Mouse (Mus musculus) forebrain, postnatal 0 days (tissue): ENCODE data around the gene Slc5a2. TPM values are rescaled to one million over a fixed set of nuclear protein-coding genes. Genes with fewer than 3 reads are reported as not detected.

ENCODE experiments used
- ATAC-seq: fragments of 200-750 bp; cut with Nextera tagmentation; 2 replicates; pipeline ENCODE4 v1.8.0; 2017; ENCODE audit warnings: mild to moderate bottlenecking, moderate library complexity
- DNase-seq: peaks from one replicate; pipeline ENCODE4 v3.0.0-alpha.2; 2015
- H3K27ac ChIP-seq: fragments of 300-500 bp; sonication (generic); 2 replicates; pipeline ENCODE4 v1.5.1; 2014; ENCODE audit warnings: low read depth, mild to moderate bottlenecking, antibody characterized with exemption, low read length, moderate library complexity, mixed read lengths
- H3K27me3 ChIP-seq: fragments of 300-500 bp; sonication (generic); 2 replicates; pipeline ENCODE4 v1.6.1; 2014; ENCODE audit warnings: mild to moderate bottlenecking, low read length, mixed read lengths; ENCODE audit not compliant: insufficient read depth
- H3K36me3 ChIP-seq: fragments of 300-500 bp; sonication (generic); 2 replicates; pipeline ENCODE4 v1.6.1; 2014; ENCODE audit warnings: mild to moderate bottlenecking, moderate library complexity; ENCODE audit not compliant: insufficient read depth
- H3K4me1 ChIP-seq: fragments of 300-500 bp; sonication (generic); 2 replicates; pipeline ENCODE4 v1.6.1; 2014; ENCODE audit warnings: antibody characterized with exemption; ENCODE audit not compliant: insufficient read depth
- H3K4me2 ChIP-seq: fragments of 300-500 bp; sonication (generic); 2 replicates; pipeline ENCODE4 v1.6.1; 2014; ENCODE audit warnings: low read depth, mild to moderate bottlenecking, moderate library complexity
- H3K4me3 ChIP-seq: fragments of 300-500 bp; sonication (generic); 2 replicates; pipeline ENCODE4 v1.5.1; 2014; ENCODE audit warnings: low read depth, low read length, mixed read lengths
- H3K9ac ChIP-seq: fragments of 300-500 bp; sonication (generic); 2 replicates; pipeline ENCODE4 v1.6.1; 2014; ENCODE audit warnings: mild to moderate bottlenecking
- H3K9me3 ChIP-seq: fragments of 300-500 bp; sonication (generic); 2 replicates; pipeline ENCODE4 v1.6.1; 2016; ENCODE audit warnings: low read length
- CTCF ChIP-seq: sonication (generic); IDR thresholded peaks from 2 replicates; pipeline ENCODE4 v1.5.1; 2016; ENCODE audit warnings: antibody characterized with exemption, control low read depth, low read depth
- WGBS: fragments of 180-500 bp; shearing (Covaris S2); extraction: QIAGEN DNeasy Blood & Tissue Kit; methylation state at CpG from one replicate; pipeline ENCODE4 v1.1.7; 2014; 5-methylcytosine and 5-hydroxymethylcytosine counted together
- microRNA-seq, 2 experiments: library from miRNA; unstranded; fragments of <30 nt; microRNA quantifications; one replicate each; pipeline ENCODE4; 2016
- polyA plus RNA-seq: library from polyadenylated mRNA; unstranded; fragments of >200 nt; fragmentation: Nextera tagmentation; extraction: Ambion mirVana; gene quantifications from 2 replicates; pipeline ENCODE4 v1.2.1, GENCODE M21; 2015
- total RNA-seq: library from RNA; depleted of rRNA; stranded (reverse); fragments of >200 nt; gene quantifications from 2 replicates; pipeline ENCODE4 v1.2.3, GENCODE M21; 2014; rRNA removed

Gene Slc5a2
- total and polyA plus RNA-seq, 2 experiments from 2014 or later = 0.10 TPM; not detected in 1

DNA sequence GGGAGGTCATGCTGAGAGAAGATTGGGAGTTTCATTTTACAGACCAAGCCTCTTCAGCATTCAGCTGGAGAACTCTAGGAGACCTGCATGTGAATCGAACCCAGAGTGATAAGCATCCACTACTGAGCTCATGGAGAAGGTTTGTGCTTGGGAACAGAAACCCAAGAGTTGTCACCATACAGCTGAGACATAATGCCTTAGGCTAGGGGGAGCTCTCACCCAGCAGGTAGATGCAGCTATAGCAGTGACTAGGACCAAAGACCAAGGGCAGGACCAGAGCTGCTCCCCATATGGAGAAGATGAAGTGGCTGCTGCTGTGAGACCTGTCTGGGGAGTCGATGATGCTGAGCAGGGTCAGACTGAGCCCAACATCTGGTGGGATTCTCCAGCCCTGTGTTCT, 48.1 kb downstream of the Slc5a2 start:
- no peak for TF ChIP-seq CTCF
- WGBS = 91% methylated on average over 2 of the region's 2 CpGs
- ATAC-seq = no peak
- no peaks in the 10 kb centered on the region for H3K9me3 ChIP-seq
- H3K27ac ChIP-seq = no peak overlapping the region
- no peaks in the 10 kb centered on the region for H3K27me3 ChIP-seq
- H3K36me3 ChIP-seq = no peaks in the 10 kb centered on the region
- no peak overlapping the region for H3K4me2 ChIP-seq
- H3K4me1 ChIP-seq = peaks cover 12% of the 10 kb centered on the region; the same call in 1 of the 2 replicates
- DNase-seq = no peak
- H3K9ac ChIP-seq = no peak overlapping the region
- H3K4me3 ChIP-seq = no peak overlapping the region

DNA sequence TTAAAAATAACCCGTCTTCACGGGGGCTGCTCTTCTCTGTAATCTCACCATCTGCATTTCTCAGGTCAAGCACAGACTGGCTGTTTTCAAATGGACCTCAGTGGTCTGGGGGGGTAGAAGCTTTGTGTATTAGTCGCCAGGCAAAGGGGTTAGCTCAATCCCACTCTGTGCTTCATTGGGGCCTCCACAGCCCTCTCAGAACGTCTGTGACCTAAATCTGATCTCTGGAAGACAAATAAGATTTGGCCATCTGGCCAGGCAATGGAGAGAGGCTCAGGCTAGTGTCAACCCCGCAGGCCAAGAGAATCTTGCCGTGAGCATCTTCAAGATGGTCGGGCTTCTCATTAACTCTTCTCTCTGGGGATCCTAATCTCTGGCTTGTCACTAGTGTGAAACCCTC, 49.0 kb downstream of the Slc5a2 start:
- no peak overlapping the region for H3K4me2 ChIP-seq
- no peak for TF ChIP-seq CTCF
- H3K27me3 ChIP-seq = no peaks in the 10 kb centered on the region
- no peak for DNase-seq
- H3K4me1 ChIP-seq = peaks cover 12% of the 10 kb centered on the region; the same call in 1 of the 2 replicates
- H3K9me3 ChIP-seq = no peaks in the 10 kb centered on the region
- H3K27ac ChIP-seq = no peak overlapping the region
- no peak overlapping the region for H3K4me3 ChIP-seq
- 84% methylated on average over 7 of the region's 7 CpGs for WGBS
- H3K9ac ChIP-seq = no peak overlapping the region
- no peak for ATAC-seq
- no peaks in the 10 kb centered on the region for H3K36me3 ChIP-seq

DNA sequence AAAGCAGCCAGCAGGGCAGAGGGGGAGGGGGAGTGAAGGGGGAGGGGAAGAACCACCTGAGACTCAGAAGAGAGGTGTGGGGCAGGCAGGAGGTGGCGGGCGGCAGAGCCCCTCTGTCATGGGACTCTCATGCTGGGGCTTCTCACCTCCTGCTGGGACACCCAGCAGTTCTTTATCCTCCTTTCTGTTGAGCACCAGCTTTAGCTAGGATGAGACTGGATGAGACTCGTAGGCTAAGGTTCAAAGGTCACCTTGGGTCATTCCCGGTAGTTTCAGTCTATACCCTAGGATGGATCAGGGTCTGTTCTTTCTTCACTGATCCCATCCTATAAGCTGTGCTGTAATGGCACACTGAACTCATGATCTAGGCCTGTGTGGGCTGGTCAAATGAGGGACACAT, 51.6 kb downstream of the Slc5a2 start:
- H3K4me3 ChIP-seq = no peak overlapping the region
- no peaks in the 10 kb centered on the region for H3K27me3 ChIP-seq
- WGBS = 50% methylated on average over 4 of the region's 4 CpGs
- no peak for TF ChIP-seq CTCF
- no peaks in the 10 kb centered on the region for H3K36me3 ChIP-seq
- no peak overlapping the region for H3K4me2 ChIP-seq
- no peak for ATAC-seq
- no peaks in the 10 kb centered on the region for H3K9me3 ChIP-seq
- no peaks in the 10 kb centered on the region for H3K4me1 ChIP-seq
- no peak overlapping the region for H3K27ac ChIP-seq
- H3K9ac ChIP-seq = no peak overlapping the region
- DNase-seq = no peak

DNA sequence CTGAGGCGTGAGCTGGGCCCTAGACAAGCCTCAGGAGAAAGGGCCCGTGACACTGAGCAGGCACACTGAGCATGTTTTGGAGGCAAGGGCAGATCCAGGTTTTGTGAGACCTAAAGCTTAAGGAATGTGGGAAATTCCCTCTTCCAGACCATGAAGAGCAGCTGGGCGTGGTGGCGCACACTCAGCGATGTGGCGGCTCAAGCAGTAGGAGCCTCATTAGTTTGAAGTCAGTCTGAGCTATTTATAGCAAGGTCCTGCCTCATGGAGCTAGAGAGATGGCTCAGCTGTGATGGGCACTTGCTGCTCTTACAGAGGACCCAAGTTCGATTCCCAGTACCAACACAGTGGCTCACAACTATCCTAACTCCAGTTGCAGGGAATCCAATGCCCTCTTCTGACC, 53.7 kb downstream of the Slc5a2 start:
- Histone ChIP-seq H3K9me3 (no peaks in the 10 kb centered on the region), H3K36me3 (no peaks in the 10 kb centered on the region), H3K4me3 (no peak overlapping the region), H3K4me1 (no peaks in the 10 kb centered on the region), H3K27ac (no peak overlapping the region), H3K27me3 (no peaks in the 10 kb centered on the region), H3K4me2 (no peak overlapping the region), H3K9ac (no peak overlapping the region)
- DNase-seq = no peak
- 93% methylated on average over 7 of the region's 7 CpGs for WGBS
- ATAC-seq = no peak
- TF ChIP-seq CTCF = no peak

DNA sequence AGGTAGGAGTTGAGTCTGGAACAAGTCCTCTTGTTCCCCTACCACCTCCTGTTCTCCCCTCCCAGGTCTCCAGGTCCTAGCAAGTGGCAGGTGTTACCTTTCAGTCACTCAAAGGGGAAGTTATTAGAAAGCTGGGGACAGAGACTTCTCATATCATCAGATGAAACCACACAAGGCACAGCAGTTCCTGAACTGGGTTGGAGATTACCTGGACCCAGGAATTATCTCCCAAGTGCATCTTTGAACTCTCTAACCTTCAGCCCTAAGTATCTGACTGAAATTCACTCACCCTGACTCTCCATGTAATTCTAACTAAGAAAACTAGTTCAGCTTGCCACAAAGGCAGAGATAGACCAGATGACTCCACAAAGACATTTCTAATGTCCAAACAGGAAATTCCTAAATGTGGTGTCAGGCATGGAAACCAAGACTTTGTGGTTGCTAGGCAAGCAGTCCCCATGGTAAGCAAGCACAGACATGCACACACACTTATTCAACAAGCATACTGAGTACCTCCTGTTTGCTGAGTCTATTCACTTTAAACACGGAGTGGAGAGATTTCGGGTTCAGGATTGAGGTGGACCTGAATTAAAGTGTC, 54.9 kb downstream of the Slc5a2 start:
- WGBS = 75% methylated on average over 2 of the region's 2 CpGs
- no peak for TF ChIP-seq CTCF
- DNase-seq (no peak), ATAC-seq (no peak)
- Histone ChIP-seq H3K9ac (no peak overlapping the region), H3K4me2 (no peak overlapping the region), H3K4me1 (no peaks in the 10 kb centered on the region), H3K4me3 (no peak overlapping the region), H3K27ac (no peak overlapping the region), H3K9me3 (no peaks in the 10 kb centered on the region), H3K36me3 (no peaks in the 10 kb centered on the region), H3K27me3 (no peaks in the 10 kb centered on the region)

DNA sequence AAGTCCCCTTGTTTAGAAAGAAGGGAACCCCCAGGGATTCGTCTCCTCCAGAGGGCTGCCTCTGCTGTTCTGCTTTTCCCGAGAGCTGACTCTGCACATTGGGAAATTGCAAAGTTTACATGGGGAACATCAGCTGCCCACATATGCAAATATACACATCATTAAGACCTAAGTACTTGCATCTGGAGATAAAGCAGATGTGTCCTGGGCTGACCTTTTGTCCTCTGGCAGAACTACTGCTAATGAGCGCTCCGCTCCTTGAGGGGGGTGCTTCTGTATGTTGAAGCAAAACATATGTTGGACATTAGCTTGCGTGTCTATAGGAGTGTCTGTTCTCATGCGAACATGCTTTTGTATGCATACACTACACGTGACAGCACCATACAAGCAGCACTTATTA, 55.8 kb downstream of the Slc5a2 start:
- WGBS = 71% methylated on average over 7 of the region's 7 CpGs
- DNase-seq (no peak), ATAC-seq (no peak)

More for the DNA sequence above, 55.8 kb downstream of the Slc5a2 start:
- Histone ChIP-seq H3K27ac (no peak overlapping the region), H3K9me3 (no peaks in the 10 kb centered on the region), H3K9ac (no peak overlapping the region), H3K4me3 (no peak overlapping the region), H3K36me3 (no peaks in the 10 kb centered on the region), H3K27me3 (no peaks in the 10 kb centered on the region), H3K4me2 (no peak overlapping the region), H3K4me1 (no peaks in the 10 kb centered on the region)
- no peak for TF ChIP-seq CTCF

Small RNA genes within 50 kb of the gene (microRNA-seq; reads per million reads assigned to microRNA genes)
- 0.77 to 0.98 reads per million in 2 experiments for gene Mir3103

Other genes with a start within 250 kb of the Slc5a2 start
- 1.4 and 1.7 TPM in 2 replicates for gene Itgam, start 203.0 kb upstream of the Slc5a2 start, total RNA-seq
- gene Itgam, start 203.0 kb upstream of the Slc5a2 start, polyA plus RNA-seq = 0.39 and 0.92 TPM in 2 replicates
- not detected in 2 replicates for gene Gm49368, start 203.0 kb upstream of the Slc5a2 start, total RNA-seq
- not detected in 2 replicates for gene Gm49368, start 203.0 kb upstream of the Slc5a2 start, polyA plus RNA-seq
- gene Itgax, start 136.1 kb upstream of the Slc5a2 start, total RNA-seq = 0.23 and 0.24 TPM in 2 replicates
- gene Itgax, start 136.1 kb upstream of the Slc5a2 start, polyA plus RNA-seq = 0.09 and 0.16 TPM in 2 replicates
- gene Itgad, start 111.3 kb upstream of the Slc5a2 start, total RNA-seq = 0.05 and 0.15 TPM in 2 replicates
- 0.38 and 0.39 TPM in 2 replicates for gene Itgad, start 111.3 kb upstream of the Slc5a2 start, polyA plus RNA-seq
- 1.4 and 5.0 TPM in 2 replicates for gene Cox6a2, start 59.3 kb upstream of the Slc5a2 start, total RNA-seq
- 4.5 TPM in 2 replicates for gene Cox6a2, start 59.3 kb upstream of the Slc5a2 start, polyA plus RNA-seq
- gene Armc5, start 28.3 kb upstream of the Slc5a2 start, total RNA-seq = 12.8 and 17.8 TPM in 2 replicates
- gene Armc5, start 28.3 kb upstream of the Slc5a2 start, polyA plus RNA-seq = 13.4 and 15.4 TPM in 2 replicates
- 5.2 and 6.7 TPM in 2 replicates for gene 9130023H24Rik, start 27.6 kb upstream of the Slc5a2 start, total RNA-seq
- 3.9 and 4.6 TPM in 2 replicates for gene 9130023H24Rik, start 27.6 kb upstream of the Slc5a2 start, polyA plus RNA-seq
- gene Tgfb1i1, start 18.8 kb upstream of the Slc5a2 start, total RNA-seq = 9.4 and 9.7 TPM in 2 replicates
- 18.5 and 22.1 TPM in 2 replicates for gene Tgfb1i1, start 18.8 kb upstream of the Slc5a2 start, polyA plus RNA-seq
- gene BC017158, start 32.5 kb downstream of the Slc5a2 start, total RNA-seq = 18.3 and 18.5 TPM in 2 replicates
- gene BC017158, start 32.5 kb downstream of the Slc5a2 start, polyA plus RNA-seq = 10.6 and 14.4 TPM in 2 replicates
- 53.2 and 54.5 TPM in 2 replicates for gene Rgs10, start 153.1 kb downstream of the Slc5a2 start, total RNA-seq
- gene Rgs10, start 153.1 kb downstream of the Slc5a2 start, polyA plus RNA-seq = 51.7 and 64.2 TPM in 2 replicates
- gene Tial1, start 196.1 kb downstream of the Slc5a2 start, total RNA-seq = 60.9 and 76.7 TPM in 2 replicates
- gene Tial1, start 196.1 kb downstream of the Slc5a2 start, polyA plus RNA-seq = 17.3 and 22.5 TPM in 2 replicates